Mouse (Mus musculus): ENCODE measurements around the gene Lurap1. TPM values are rescaled to one million over a fixed set of nuclear protein-coding genes. Genes with fewer than 3 reads are reported as not detected.
A peak's percentile ranks its signal among the peaks of the same experiment; 100 is the strongest.

Lurap1 gene
- polyA plus RNA-seq, 2 experiments = 0.10 TPM

GRCm38 (mm10) chr4:116162142-116162541, 11.0 kb upstream of the Lurap1 start:
- no peak for ATAC-seq (ENCODE audit: insufficient read depth)
- DNase-seq (ENCODE audit: low read depth in 3 of 3, low spot score in 3 of 3) = no peak
- WGBS (ENCODE audit: insufficient replicate concordance) = 54% methylated on average over 4 of the region's 4 CpGs

GRCm38 (mm10) chr4:116160769-116161168, 9.6 kb upstream of the Lurap1 start:
- H3K4me2 ChIP-seq (ENCODE audit: low read depth) = no peak overlapping the region
- no peak overlapping the region for H3K9ac ChIP-seq (replicated peaks)
- WGBS (ENCODE audit: insufficient replicate concordance) = 60% methylated on average over 3 of the region's 3 CpGs
- no peak for DNase-seq (ENCODE audit: low read depth in 3 of 3, low spot score in 3 of 3)
- no peak for TF ChIP-seq EP300 (IDR thresholded peaks at IDR 0.05; ENCODE audit: low read depth)
- TF ChIP-seq CTCF (IDR thresholded peaks at IDR 0.05; ENCODE audit: low read depth) = no peak
- peaks cover 0 to 3% of the 10 kb centered on the region in 2 experiments; a peak in 2 of 4 replicates for H3K4me1 ChIP-seq (replicated peaks; ENCODE audit: control insufficient read depth in 2 of 2, insufficient read depth in 2 of 2, low read length in 1 of 2)
- no peak overlapping the region for H3K27ac ChIP-seq
- no peaks in the 10 kb centered on the region for H3K9me3 ChIP-seq (ENCODE audit: control insufficient read depth, low read length)
- H3K4me3 ChIP-seq (ENCODE audit: insufficient read depth in 1 of 2, low read depth in 2 of 2, low read length in 2 of 2) = no peak overlapping the region
- H3K36me3 ChIP-seq (replicated peaks; ENCODE audit: control insufficient read depth, insufficient read depth, low read depth) = peaks cover 12% of the 10 kb centered on the region
- H3K27me3 ChIP-seq (ENCODE audit: control insufficient read depth, insufficient read depth, low read length) = no peaks in the 10 kb centered on the region
- no peak for ATAC-seq (ENCODE audit: insufficient read depth)

More at GRCm38 (mm10) chr4:116162142-116162541, 11.0 kb upstream of the Lurap1 start:
- Histone ChIP-seq H3K36me3 (replicated peaks; ENCODE audit: control insufficient read depth, insufficient read depth, low read depth) (peaks cover 7% of the 10 kb centered on the region), H3K27ac (no peak overlapping the region), H3K9me3 (ENCODE audit: control insufficient read depth, low read length) (no peaks in the 10 kb centered on the region), H3K9ac (replicated peaks) (no peak overlapping the region), H3K27me3 (ENCODE audit: control insufficient read depth, insufficient read depth, low read length) (no peaks in the 10 kb centered on the region), H3K4me3 (ENCODE audit: insufficient read depth in 1 of 2, low read depth in 2 of 2, low read length in 2 of 2) (no peak overlapping the region), H3K4me1 (replicated peaks; ENCODE audit: control insufficient read depth in 2 of 2, insufficient read depth in 2 of 2, low read length in 1 of 2) (peaks cover 0 to 3% of the 10 kb centered on the region in 2 experiments; a peak in 2 of 4 replicates), H3K4me2 (ENCODE audit: low read depth) (no peak overlapping the region)
- TF ChIP-seq EP300 (IDR thresholded peaks at IDR 0.05; ENCODE audit: low read depth) = no peak
- no peak for TF ChIP-seq CTCF (IDR thresholded peaks at IDR 0.05; ENCODE audit: low read depth)

- H3K4me1 ChIP-seq (replicated peaks; ENCODE audit: control insufficient read depth in 2 of 2, insufficient read depth in 2 of 2, low read length in 1 of 2) = peaks cover 0 to 3% of the 10 kb centered on the region in 2 experiments; a peak in 2 of 4 replicates
- no peak overlapping the region for H3K4me3 ChIP-seq (ENCODE audit: insufficient read depth in 1 of 2, low read depth in 2 of 2, low read length in 2 of 2)
- H3K4me2 ChIP-seq (ENCODE audit: low read depth) = no peak overlapping the region
- H3K9me3 ChIP-seq (ENCODE audit: control insufficient read depth, low read length) = no peaks in the 10 kb centered on the region
- WGBS (ENCODE audit: insufficient replicate concordance) = 55% methylated on average over 3 of the region's 3 CpGs
- TF ChIP-seq CTCF (IDR thresholded peaks at IDR 0.05; ENCODE audit: low read depth) (peak; percentile 56), EP300 (IDR thresholded peaks at IDR 0.05; ENCODE audit: low read depth) (no peak)
- H3K27me3 ChIP-seq (ENCODE audit: control insufficient read depth, insufficient read depth, low read length) = no peaks in the 10 kb centered on the region
- no peak overlapping the region for H3K9ac ChIP-seq (replicated peaks)
- no peak overlapping the region for H3K27ac ChIP-seq
- DNase-seq (ENCODE audit: low read depth in 3 of 3, low spot score in 3 of 3) (no peak), ATAC-seq (ENCODE audit: insufficient read depth) (no peak)
- peaks cover 15% of the 10 kb centered on the region for H3K36me3 ChIP-seq (replicated peaks; ENCODE audit: control insufficient read depth, insufficient read depth, low read depth)
These were observed 8.8 kb upstream of the Lurap1 start for GRCm38 (mm10) chr4:116159912-116160311.

GRCm38 (mm10) chr4:116157882-116158281, 6.7 kb upstream of the Lurap1 start:
- Histone ChIP-seq H3K4me3 (ENCODE audit: insufficient read depth in 1 of 2, low read depth in 2 of 2, low read length in 2 of 2) (no peak overlapping the region), H3K4me2 (ENCODE audit: low read depth) (no peak overlapping the region), H3K9ac (replicated peaks) (no peak overlapping the region), H3K4me1 (replicated peaks; ENCODE audit: control insufficient read depth in 2 of 2, insufficient read depth in 2 of 2, low read length in 1 of 2) (peaks cover 0 to 3% of the 10 kb centered on the region in 2 experiments; a peak in 2 of 4 replicates), H3K9me3 (ENCODE audit: control insufficient read depth, low read length) (no peaks in the 10 kb centered on the region), H3K27me3 (ENCODE audit: control insufficient read depth, insufficient read depth, low read length) (no peaks in the 10 kb centered on the region), H3K27ac (no peak overlapping the region), H3K36me3 (replicated peaks; ENCODE audit: control insufficient read depth, insufficient read depth, low read depth) (peaks cover 17% of the 10 kb centered on the region)
- no peak for ATAC-seq (ENCODE audit: insufficient read depth)
- WGBS (ENCODE audit: insufficient replicate concordance) = 79% methylated on average over 2 of the region's 2 CpGs
- no peak for DNase-seq (ENCODE audit: low read depth in 3 of 3, low spot score in 3 of 3)
- TF ChIP-seq EP300 (IDR thresholded peaks at IDR 0.05; ENCODE audit: low read depth) (no peak), CTCF (IDR thresholded peaks at IDR 0.05; ENCODE audit: low read depth) (no peak)

- Histone ChIP-seq H3K9me3 (ENCODE audit: control insufficient read depth, low read length) (no peaks in the 10 kb centered on the region), H3K9ac (replicated peaks) (no peak overlapping the region), H3K27ac (no peak overlapping the region), H3K36me3 (replicated peaks; ENCODE audit: control insufficient read depth, insufficient read depth, low read depth) (peaks cover 12% of the 10 kb centered on the region), H3K4me1 (replicated peaks; ENCODE audit: control insufficient read depth in 2 of 2, insufficient read depth in 2 of 2, low read length in 1 of 2) (peaks cover 3 to 7% of the 10 kb centered on the region in 2 experiments; a peak in 3 of 4 replicates), H3K4me2 (ENCODE audit: low read depth) (no peak overlapping the region), H3K4me3 (ENCODE audit: insufficient read depth in 1 of 2, low read depth in 2 of 2, low read length in 2 of 2) (no peak overlapping the region), H3K27me3 (ENCODE audit: control insufficient read depth, insufficient read depth, low read length) (no peaks in the 10 kb centered on the region)
- no peak for ATAC-seq (ENCODE audit: insufficient read depth)
- TF ChIP-seq CTCF (IDR thresholded peaks at IDR 0.05; ENCODE audit: low read depth) = no peak
- TF ChIP-seq EP300 (IDR thresholded peaks at IDR 0.05; ENCODE audit: low read depth) = no peak
- WGBS (ENCODE audit: insufficient replicate concordance) = 84% methylated on average over 15 of the region's 15 CpGs
- DNase-seq (ENCODE audit: low read depth in 3 of 3, low spot score in 3 of 3) = no peak
These were observed 1.6 kb upstream of the Lurap1 start for GRCm38 (mm10) chr4:116152702-116153101.
